Mouse (Mus musculus) neural tube, embryonic 14.5 days (tissue): ENCODE data around the gene Il6st. TPM values are rescaled to one million over a fixed set of nuclear protein-coding genes. Genes with fewer than 3 reads are reported as not detected.
"Not testable (repeated sequence)": the region's sequence is repeated elsewhere in the genome, so short reads cannot be mapped to it uniquely, and the experiment has no call there.

Experiments used
- ATAC-seq: fragments of 200-750 bp; cut with Nextera tagmentation; 2 replicates; pipeline ENCODE4 v1.8.0; 2017; ENCODE audit warnings: low read depth, mild to moderate bottlenecking, moderate TSS enrichment, moderate library complexity
- H3K27ac ChIP-seq: fragments of 300-500 bp; sonication (generic); 2 replicates; pipeline ENCODE4 v1.5.1; 2014; ENCODE audit warnings: low read depth, mild to moderate bottlenecking, control low read depth, low read length, moderate library complexity, mixed read lengths
- H3K27me3 ChIP-seq: fragments of 300-500 bp; sonication (generic); 2 replicates; pipeline ENCODE4 v1.6.1; 2014; ENCODE audit warnings: low read length; ENCODE audit not compliant: control insufficient read depth, insufficient read depth
- H3K36me3 ChIP-seq: fragments of 300-500 bp; sonication (generic); 2 replicates; pipeline ENCODE4 v1.6.1; 2014; ENCODE audit warnings: low read length, mixed read lengths; ENCODE audit not compliant: control insufficient read depth, insufficient read depth
- H3K4me1 ChIP-seq: fragments of 300-500 bp; sonication (generic); 2 replicates; pipeline ENCODE4 v1.6.1; 2014; ENCODE audit warnings: low read length; ENCODE audit not compliant: control insufficient read depth, insufficient read depth
- H3K4me2 ChIP-seq: fragments of 300-500 bp; sonication (generic); 2 replicates; pipeline ENCODE4 v1.6.1; 2014; ENCODE audit warnings: mild to moderate bottlenecking, low read depth, low read length, control low read depth
- H3K4me3 ChIP-seq: fragments of 300-500 bp; sonication (generic); 2 replicates; pipeline ENCODE4 v1.5.1; 2014; ENCODE audit warnings: low read depth, low read length, control low read depth, mixed read lengths
- H3K9ac ChIP-seq: fragments of 300-500 bp; sonication (generic); replicated peaks from 2 replicates; pipeline ENCODE4 v1.6.1; 2014; ENCODE audit warnings: low read depth, mild to moderate bottlenecking, control low read depth, low read length, mixed read lengths
- H3K9me3 ChIP-seq: fragments of 300-500 bp; sonication (generic); 2 replicates; pipeline ENCODE4 v1.6.1; 2016; ENCODE audit warnings: low read length; ENCODE audit not compliant: control insufficient read depth
- WGBS: fragments of 180-500 bp; shearing (Covaris S2); extraction: QIAGEN DNeasy Blood & Tissue Kit; methylation state at CpG from one replicate; pipeline ENCODE4 v1.1.7; 2014; 5-methylcytosine and 5-hydroxymethylcytosine counted together
- polyA plus RNA-seq: library from polyadenylated mRNA; unstranded; fragments of >200 nt; fragmentation: Nextera tagmentation; extraction: Ambion mirVana; gene quantifications from 2 replicates; pipeline ENCODE4 v1.2.1, GENCODE M21; 2014

Il6st gene
- polyA plus RNA-seq, 1 experiment from 2014 or later, result 21.9 TPM

GRCm38 (mm10) chr13:112426265-112427135 lies 37.4 kb upstream of the Il6st start:
- H3K4me3 ChIP-seq, result no peak overlapping the region
- no peaks in the 10 kb centered on the region for H3K4me1 ChIP-seq
- no peak overlapping the region for H3K27ac ChIP-seq
- WGBS, result 75% methylated on average over 13 of the region's 13 CpGs
- H3K9me3 ChIP-seq, result no peaks in the 10 kb centered on the region
- H3K27me3 ChIP-seq, result no peaks in the 10 kb centered on the region
- no peak overlapping the region for H3K4me2 ChIP-seq
- ATAC-seq, result no peak
- H3K36me3 ChIP-seq, result no peaks in the 10 kb centered on the region
- no peak overlapping the region for H3K9ac ChIP-seq

GRCm38 (mm10) chr13:112427136-112427470 lies 36.8 kb upstream of the Il6st start:
- not testable (repeated sequence) for H3K9me3 ChIP-seq, H3K27me3 ChIP-seq, H3K4me3 ChIP-seq, H3K27ac ChIP-seq, H3K9ac ChIP-seq, H3K36me3 ChIP-seq, H3K4me1 ChIP-seq, H3K4me2 ChIP-seq, ATAC-seq
- WGBS, result 96% methylated on average over 4 of the region's 4 CpGs

GRCm38 (mm10) chr13:112427521-112427920 lies 36.3 kb upstream of the Il6st start:
- no peaks in the 10 kb centered on the region for H3K27me3 ChIP-seq
- WGBS, result 95% methylated on average over 15 of the region's 15 CpGs

GRCm38 (mm10) chr13:112433271-112433670 lies 30.6 kb upstream of the Il6st start:
- no peaks in the 10 kb centered on the region for H3K9me3 ChIP-seq
- no peaks in the 10 kb centered on the region for H3K27me3 ChIP-seq
- no peak overlapping the region for H3K4me3 ChIP-seq
- no peaks in the 10 kb centered on the region for H3K36me3 ChIP-seq
- no peak overlapping the region for H3K4me2 ChIP-seq
- ATAC-seq, result no peak
- H3K9ac ChIP-seq, result no peak overlapping the region
- H3K27ac ChIP-seq, result no peak overlapping the region
- no peaks in the 10 kb centered on the region for H3K4me1 ChIP-seq
- WGBS, result 69% methylated on average over 5 of the region's 5 CpGs

More at GRCm38 (mm10) chr13:112427521-112427920, 36.3 kb upstream of the Il6st start:
- no peaks in the 10 kb centered on the region for H3K9me3 ChIP-seq
- no peak overlapping the region for H3K9ac ChIP-seq
- no peaks in the 10 kb centered on the region for H3K4me1 ChIP-seq
- no peak overlapping the region for H3K4me3 ChIP-seq
- H3K4me2 ChIP-seq, result no peak overlapping the region
- no peak overlapping the region for H3K27ac ChIP-seq
- ATAC-seq, result no peak
- H3K36me3 ChIP-seq, result no peaks in the 10 kb centered on the region

- H3K4me2 ChIP-seq, result no peak overlapping the region
- no peak for ATAC-seq
- H3K27me3 ChIP-seq, result no peaks in the 10 kb centered on the region
- no peak overlapping the region for H3K27ac ChIP-seq
- no peak overlapping the region for H3K4me3 ChIP-seq
- peaks cover 2% of the 10 kb centered on the region for H3K4me1 ChIP-seq
- 69% methylated on average over 8 of the region's 8 CpGs for WGBS
- H3K36me3 ChIP-seq, result no peaks in the 10 kb centered on the region
- no peak overlapping the region for H3K9ac ChIP-seq
- H3K9me3 ChIP-seq, result no peaks in the 10 kb centered on the region
Observed at GRCm38 (mm10) chr13:112435241-112436075, 28.4 kb upstream of the Il6st start.

- H3K4me1 ChIP-seq, result peaks cover 2% of the 10 kb centered on the region
Observed at GRCm38 (mm10) chr13:112436288-112436687, 27.6 kb upstream of the Il6st start.

GRCm38 (mm10) chr13:112438001-112438868 lies 25.6 kb upstream of the Il6st start:
- no peak overlapping the region for H3K27ac ChIP-seq
- no peak overlapping the region for H3K4me3 ChIP-seq
- 92% methylated on average over 21 of the region's 21 CpGs for WGBS
- H3K4me2 ChIP-seq, result no peak overlapping the region
- no peak overlapping the region for H3K9ac ChIP-seq
- no peak for ATAC-seq
- peaks cover 2% of the 10 kb centered on the region for H3K4me1 ChIP-seq
- H3K9me3 ChIP-seq, result no peaks in the 10 kb centered on the region
- H3K27me3 ChIP-seq, result no peaks in the 10 kb centered on the region
- no peaks in the 10 kb centered on the region for H3K36me3 ChIP-seq

More at GRCm38 (mm10) chr13:112436288-112436687, 27.6 kb upstream of the Il6st start:
- 81% methylated on average over 7 of the region's 7 CpGs for WGBS
- no peaks in the 10 kb centered on the region for H3K9me3 ChIP-seq
- no peaks in the 10 kb centered on the region for H3K36me3 ChIP-seq
- H3K27me3 ChIP-seq, result no peaks in the 10 kb centered on the region
- no peak for ATAC-seq
- no peak overlapping the region for H3K4me3 ChIP-seq
- H3K27ac ChIP-seq, result no peak overlapping the region
- no peak overlapping the region for H3K9ac ChIP-seq
- no peak overlapping the region for H3K4me2 ChIP-seq

- H3K4me2 ChIP-seq, result peak overlapping the region; percentile 29; the same call in 1 of the 2 replicates
- no peak overlapping the region for H3K9ac ChIP-seq
- no peaks in the 10 kb centered on the region for H3K9me3 ChIP-seq
- no peak overlapping the region for H3K27ac ChIP-seq
- no peaks in the 10 kb centered on the region for H3K36me3 ChIP-seq
- no peak overlapping the region for H3K4me3 ChIP-seq
- ATAC-seq, result peak; percentile 41; the same call in 1 of the 2 replicates
- WGBS, result 34% methylated on average over 15 of the region's 15 CpGs
- H3K4me1 ChIP-seq, result peaks cover 2% of the 10 kb centered on the region
- no peaks in the 10 kb centered on the region for H3K27me3 ChIP-seq
Observed at GRCm38 (mm10) chr13:112439105-112439818, 24.6 kb upstream of the Il6st start.
